Mouse (Mus musculus) heart, postnatal 10 days (tissue): ENCODE measurements around the gene Zfp30. TPM values are rescaled to one million over a fixed set of nuclear protein-coding genes. Genes with fewer than 3 reads are reported as not detected.

ENCODE experiments used
- DNase-seq, 2 experiments: peaks; one replicate each; pipeline ENCODE4 v3.0.0; 2021
- intact Hi-C: fragments of 180-260 bp; cut with DNase I; formaldehyde crosslinking; loops from one replicate; pipeline ENCODE4 v1.15.1; 2025
- total RNA-seq, 2 experiments: library from RNA; stranded (reverse); gene quantifications; 2 replicates each; pipeline ENCODE4 v1.2.3; 2021

Gene Zfp30
- total RNA-seq: 1 to 10 TPM; 7.3 to 7.9 TPM

DNA sequence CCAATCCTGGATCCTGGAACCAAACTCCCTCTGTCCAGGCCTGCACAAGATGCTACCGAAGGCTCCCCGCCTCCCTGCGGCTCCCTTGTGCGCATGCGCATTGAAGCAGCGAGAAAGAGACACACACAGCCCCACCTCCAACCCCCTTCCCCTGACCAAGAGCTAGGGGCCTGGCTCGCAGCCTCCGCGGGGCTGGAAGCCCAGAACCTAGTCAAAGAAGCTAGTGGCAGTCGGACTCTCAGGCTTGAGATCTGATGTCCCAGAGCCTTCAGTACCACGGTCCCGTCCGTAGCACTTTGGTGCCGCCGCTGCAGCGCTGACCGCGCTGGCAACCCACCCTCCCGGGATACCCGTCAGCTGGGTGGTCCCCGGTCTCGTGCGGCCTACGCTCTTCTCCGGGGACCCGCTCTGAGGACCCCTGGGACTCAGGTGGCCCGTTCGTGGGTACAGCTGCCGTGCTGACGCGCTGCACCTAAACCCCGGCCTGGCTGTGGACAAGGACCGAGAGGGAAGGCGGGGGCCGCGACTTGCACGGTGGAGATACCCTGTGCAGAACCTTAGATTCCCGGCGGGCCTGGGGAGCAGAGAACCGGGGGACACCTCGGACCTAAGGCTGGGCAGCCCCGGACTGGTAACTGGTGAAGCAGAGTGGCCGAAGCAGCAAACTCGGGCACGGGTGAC lies at the start of gene Zfp30:
Gene Zfp30, plus strand, starts transcription at position 128 of the 681 bp plus-strand sequence.
- intact Hi-C loops: loop anchor here (5.0 to 10.0 kb wide), 2 partner anchors 33 to 381 kb away; partner anchors contain the start of genes Zfp146 and Zfp790
- DNase-seq: peak; percentile 89 to 90

DNA sequence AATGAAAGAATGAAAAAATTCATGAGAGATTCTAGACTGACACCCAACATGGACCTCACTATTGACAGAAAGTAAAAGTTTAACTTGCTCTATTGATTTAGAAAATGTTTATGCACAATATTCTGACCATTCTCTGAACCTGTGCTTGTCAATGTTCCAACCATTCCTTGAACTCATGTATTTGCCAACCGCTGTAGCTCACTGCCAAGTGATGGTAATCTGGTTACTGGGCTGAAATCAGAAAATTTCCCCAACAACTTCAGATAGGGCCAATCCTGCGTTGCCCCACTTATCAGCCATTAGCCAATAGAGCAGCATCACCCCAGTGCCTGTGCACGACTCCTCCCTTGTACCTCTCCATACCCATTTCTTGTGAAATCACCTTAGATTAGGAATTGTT lies 41.5 kb upstream of the Zfp30 start:
- intact Hi-C loops: no loop called here
- DNase-seq: no peak

DNA sequence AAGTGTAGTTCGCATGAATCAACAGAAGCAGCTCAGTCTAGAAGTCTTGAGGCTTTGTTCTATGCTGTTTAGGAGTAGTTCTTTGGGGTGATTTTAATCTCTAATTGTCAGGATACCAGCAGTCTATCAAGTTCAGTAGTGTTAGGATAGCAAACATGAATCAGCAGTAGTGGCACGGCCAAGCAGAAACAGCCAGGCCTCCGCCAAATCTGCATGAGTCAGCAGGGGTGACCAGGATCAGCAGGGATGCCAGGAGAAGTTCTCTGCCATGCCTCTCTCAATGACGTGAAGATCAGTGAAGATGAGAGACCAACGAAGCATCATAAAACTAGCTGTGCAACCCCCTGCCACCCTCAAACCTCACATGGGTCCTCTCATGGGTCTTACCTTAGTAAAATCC lies 23.3 kb upstream of the Zfp30 start:
- DNase-seq: no peak
- intact Hi-C loops: no loop called here

DNA sequence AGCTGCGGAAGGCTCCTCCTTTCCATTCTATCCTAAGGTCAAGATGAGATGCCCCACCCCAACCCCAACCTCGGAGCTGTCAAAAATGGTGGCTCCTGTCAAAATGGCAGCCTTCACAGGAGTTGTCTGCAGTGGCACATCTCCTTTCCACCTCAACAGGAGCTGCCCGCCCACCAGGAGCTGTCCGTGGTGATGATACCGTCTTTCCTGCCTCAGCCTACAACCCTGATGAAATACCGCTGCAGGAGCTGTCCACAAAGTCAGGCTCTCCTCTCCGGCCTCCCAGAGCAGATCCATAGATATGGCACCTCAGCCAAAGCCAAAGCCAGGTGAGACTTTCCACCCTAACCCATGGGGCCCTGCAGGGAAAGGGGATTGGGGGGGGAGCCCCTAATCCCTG lies 19.1 kb upstream of the Zfp30 start:
- intact Hi-C loops: loop anchor here (5.0 kb wide), 2 partner anchors 88 to 143 kb away; partner anchors contain the start of genes Zfp27, Zfp383 and Zfp940
- DNase-seq: no peak

DNA sequence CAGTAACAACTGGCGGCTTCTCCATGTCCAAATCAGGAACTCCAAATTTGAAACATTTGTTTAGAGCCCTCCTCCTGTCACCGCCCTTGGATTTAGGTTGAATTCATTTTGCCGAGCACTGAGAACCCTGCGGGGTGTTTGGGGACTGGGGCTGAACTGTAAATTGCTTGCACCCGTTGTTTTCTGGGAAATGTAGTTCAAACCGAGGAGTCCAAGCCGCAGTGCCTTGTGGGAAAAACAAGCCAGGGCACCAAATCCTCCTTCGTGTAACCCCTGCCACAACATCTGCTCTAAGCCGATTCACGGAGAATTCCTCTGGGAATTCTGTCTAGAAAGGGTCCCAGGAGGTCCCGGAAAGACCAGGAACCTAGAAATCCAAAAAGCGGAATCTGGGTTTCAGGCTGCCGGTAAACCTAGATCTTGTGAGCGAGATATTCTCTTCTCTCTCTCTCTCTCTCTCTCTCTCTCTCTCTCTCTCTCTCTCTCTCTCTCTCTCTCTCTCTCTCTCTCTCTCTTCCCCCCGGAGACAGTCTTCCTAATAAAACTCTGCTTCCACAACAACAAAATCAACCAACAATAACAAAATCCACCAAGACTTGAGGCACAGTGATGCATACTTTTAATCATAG lies 16.6 kb upstream of the Zfp30 start:
- intact Hi-C loops: loop anchor here (5.0 kb wide), 2 partner anchors 85 to 140 kb away; partner anchors contain the start of genes Zfp27, Zfp383 and Zfp940
- DNase-seq: peak; percentile 92 to 93

DNA sequence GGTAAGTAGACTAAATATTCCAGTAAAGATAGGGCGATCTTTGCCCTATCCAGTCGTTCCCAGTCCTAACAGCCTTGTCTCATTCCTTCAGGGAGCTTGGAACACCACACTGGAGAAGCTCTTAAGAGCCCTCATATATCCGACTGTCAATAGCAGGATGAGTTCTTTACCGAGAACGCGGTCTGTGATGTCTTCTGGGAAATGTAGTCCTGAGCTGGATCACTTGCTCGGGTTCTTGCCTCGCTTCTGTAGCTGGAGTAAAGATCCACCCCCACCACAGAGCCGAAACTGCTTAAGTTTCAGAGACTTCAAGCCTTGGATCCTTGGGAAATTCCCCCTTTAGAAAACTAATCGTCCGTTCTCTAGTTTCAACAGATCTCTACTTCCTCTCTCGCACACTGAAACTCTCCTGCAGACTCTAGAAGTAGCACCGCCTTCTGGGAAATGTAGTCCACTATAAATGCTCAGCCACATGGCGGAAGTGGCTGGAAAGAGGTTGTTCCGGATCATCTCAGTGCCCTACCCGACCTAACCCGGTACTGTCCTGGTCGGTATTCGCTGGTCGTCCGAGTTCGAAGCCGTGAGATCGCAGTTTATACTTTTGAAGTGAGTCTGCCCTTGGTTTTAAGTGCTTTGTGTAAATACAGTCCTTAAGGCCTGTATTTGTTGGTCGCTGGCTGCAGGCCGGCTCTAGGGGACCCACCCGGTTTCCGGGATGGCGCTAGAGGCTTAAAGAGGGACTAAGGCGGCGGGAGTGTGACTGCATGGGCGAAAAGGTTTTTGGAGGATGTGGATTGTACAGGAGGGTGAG lies 15.5 kb upstream of the Zfp30 start, which contains the start of gene Zfp84:
Gene Zfp84, plus strand, starts transcription at position 463 of the 811 bp plus-strand sequence.
- peak; percentile 94 to 95 for DNase-seq
- intact Hi-C loops: loop anchor here (2.0 to 5.0 kb wide), 3 partner anchors 51 to 139 kb away; partner anchors contain the start of genes Zfp27, Zfp383 and Zfp940

DNA sequence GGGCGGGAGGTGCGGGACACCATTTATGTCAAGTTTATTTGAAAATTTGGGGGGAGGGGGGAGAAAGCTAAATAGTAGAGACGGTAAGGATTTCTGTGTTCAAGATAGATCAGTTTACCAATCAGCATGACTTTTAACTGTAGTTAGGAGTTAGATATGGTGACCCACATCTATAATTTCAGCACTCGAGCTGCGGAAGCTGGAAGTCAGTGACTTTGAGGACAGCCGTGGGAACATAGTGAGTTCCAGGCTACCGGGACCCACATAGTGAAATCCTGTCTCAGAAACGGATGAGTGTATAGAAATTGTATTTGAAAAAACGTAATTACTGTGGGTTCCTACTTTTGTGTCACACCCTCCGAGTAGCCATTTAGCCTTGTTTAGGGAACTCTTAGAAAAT lies 14.8 kb upstream of the Zfp30 start:
- intact Hi-C loops: loop anchor here (2.0 to 5.0 kb wide), 3 partner anchors 50 to 138 kb away; partner anchors contain the start of genes Zfp27, Zfp383 and Zfp940
- no peak for DNase-seq

DNA sequence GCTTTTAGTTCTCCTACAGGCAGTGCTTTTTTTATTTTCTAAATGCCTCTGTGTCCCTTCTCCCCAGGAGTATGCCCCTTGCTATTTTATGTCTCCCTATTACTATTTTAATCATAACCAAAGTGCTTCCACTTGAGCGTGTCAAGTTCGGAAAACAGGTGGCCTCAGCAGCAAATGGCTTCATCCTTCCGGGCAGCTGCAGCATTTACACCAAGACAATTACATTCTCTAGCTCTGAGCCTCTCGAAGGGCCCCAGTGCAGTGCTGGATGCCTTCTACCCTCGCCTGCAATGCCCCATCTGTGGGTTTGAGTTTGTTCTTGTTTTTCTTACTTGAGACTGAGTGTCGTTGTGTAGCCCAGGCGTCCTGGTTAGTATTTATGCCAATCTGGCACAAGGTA lies 10.3 kb upstream of the Zfp30 start:
- no peak for DNase-seq
- intact Hi-C loops: no loop called here

DNA sequence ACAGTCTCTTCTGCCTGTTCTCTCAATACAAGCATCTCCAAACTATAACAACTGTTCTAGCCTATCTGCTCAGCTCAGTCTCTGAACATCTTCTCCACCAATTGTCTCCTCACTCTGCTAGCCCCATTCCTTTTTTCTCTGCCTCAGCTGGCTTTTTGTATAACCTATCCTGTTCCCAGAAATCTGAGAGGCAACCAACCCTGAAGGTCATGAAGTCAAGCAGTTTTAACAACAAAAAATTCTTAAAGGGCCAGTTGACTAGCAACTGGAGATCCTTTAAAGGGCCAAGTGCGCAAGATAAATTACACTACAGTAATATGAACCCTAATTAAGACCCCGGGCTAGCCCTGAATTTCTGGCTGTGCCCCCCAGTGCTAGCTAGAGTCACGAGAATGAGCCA lies 9.4 kb upstream of the Zfp30 start:
- DNase-seq: no peak
- intact Hi-C loops: no loop called here

DNA sequence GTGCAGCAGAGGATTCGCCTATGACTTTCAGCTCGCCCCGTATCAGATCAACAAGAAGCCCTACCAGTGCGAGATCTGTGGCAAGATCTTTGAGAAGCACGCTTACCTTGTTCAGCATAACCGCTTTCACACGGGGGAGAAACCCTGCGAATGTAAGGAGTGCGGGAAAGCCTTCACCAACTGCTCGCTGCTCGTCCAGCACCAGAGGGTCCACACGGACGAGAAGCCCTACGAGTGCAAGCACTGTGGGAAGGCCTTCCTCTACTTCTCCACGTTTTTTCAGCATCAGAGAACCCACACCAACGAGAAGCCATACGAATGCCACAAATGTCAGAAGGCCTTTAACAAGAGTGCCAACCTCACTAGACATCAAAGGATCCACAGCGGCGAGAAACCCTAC lies 7.2 kb upstream of the Zfp30 start:
- intact Hi-C loops: no loop called here
- DNase-seq: no peak

DNA sequence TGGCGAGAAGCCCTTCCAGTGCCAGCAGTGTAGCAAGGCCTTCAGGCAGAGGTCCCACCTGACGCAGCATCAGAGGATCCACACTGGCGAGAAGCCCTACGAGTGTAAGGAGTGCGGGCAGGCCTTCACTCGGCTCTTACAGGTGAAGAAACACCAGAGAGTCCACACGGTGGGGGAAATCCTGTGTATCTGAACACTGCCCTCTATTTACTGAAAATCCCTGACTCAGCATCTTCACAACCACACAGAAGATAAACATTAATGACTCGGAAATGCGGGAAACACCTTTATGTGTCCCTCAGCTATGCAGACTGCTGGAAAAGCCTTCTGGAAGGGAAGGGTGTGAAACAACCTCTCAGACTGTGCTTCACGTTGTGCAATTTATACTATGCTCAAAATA lies 6.4 kb upstream of the Zfp30 start:
- intact Hi-C loops: no loop called here

DNA sequence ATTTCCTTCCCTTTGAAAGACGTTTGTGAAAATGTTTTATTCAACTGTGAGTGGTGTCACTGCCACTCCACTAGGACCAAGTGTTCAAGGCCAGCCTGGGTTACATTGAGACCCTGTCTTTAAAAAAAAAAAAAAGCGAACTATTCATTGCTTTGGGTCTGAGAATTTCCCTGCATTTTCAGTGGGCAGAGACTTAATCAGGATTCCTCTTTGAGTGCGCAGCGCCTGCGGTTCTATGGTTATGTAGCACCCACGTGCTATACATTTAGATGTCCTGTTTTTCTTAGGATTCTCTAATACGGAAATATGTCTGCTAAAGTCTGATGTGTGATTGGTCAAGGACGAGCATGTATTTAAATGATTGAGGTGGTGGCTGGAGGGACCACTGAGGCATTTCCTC lies 1.2 kb downstream of the Zfp30 start:
- no peak for DNase-seq
- intact Hi-C loops: loop anchor here (10.0 kb wide), 1 partner anchor 380 kb away; the partner anchor contains the start of gene Zfp146

More for the DNA sequence above, 6.4 kb upstream of the Zfp30 start:
- no peak for DNase-seq

DNA sequence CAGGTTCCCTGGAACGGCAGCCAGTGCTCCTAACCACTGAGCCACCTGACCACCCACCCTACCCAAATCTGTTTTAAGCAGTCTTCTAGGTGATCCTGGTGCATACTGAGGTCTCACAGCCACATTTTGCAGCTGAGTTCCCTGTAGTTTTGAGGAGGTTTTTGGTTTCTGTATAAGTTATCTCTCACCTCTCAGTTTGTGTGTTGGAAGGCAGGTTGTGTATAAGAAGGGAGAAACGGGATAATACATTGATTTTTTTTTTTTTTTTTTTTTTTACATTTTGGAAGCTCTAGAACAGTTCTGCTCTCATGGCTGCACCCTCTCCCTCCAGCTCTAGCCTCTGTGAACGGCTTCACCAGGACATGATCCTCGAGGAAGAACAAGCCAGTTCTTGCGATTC lies 2.1 kb downstream of the Zfp30 start:
- no peak for DNase-seq
- intact Hi-C loops: loop anchor here (10.0 kb wide), 1 partner anchor 379 kb away; the partner anchor contains the start of gene Zfp146

DNA sequence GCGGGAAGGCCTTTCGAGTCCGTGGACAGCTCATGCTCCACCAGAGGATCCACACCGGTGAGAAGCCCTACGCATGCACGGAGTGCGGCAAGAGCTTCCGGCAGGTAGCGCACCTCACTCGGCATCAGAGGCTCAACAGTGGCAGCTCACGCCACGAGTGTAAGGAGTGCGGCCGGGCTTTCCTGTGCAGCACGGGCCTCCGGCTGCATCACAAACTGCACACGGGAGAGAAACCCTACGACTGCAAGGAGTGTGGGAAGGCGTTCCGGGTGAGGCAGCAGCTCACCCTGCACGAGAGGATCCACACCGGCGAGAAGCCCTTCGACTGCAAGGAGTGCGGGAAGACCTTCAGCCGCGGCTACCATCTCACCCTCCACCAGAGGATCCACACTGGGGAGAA lies 9.1 kb downstream of the Zfp30 start:
- DNase-seq: no peak
- intact Hi-C loops: no loop called here

DNA sequence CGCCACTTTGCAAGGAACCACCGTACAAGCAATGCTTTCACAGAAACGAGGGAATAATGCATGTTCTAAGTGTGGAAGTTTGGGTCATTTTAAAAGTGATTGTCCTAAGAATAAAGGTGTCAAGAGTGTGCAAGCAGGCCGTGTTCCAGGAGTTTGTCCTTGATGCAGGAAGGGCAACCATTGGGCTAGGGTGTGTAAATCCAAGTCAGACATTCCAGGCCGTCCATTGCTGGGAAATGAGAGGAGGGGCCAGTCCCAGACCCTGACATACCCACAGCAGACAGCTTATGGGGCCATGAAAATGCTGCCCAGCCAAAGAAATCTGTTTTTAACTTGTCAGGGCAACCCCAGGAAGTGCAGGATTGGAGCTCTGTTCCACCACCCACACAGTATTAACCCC lies 23.2 kb downstream of the Zfp30 start:
- DNase-seq: no peak
- intact Hi-C loops: no loop called here

DNA sequence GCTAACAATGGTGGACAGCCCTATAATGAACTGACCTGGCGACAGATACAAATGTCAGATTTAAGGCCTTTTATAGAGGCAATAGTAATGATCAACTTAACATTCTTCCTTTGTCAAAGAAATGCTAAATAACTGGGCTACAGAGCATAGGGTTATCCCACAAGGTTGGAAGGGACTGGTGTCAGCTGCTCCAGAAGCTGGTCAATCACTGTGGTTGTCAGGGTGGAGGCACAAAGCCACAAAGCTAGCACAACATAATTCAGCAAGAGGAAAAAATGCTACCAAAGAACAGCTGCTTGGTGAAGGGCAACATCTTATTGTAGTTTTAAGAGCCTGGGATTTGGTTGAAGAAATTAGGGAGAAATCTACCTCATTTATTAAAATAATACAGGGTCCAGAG lies 28.4 kb downstream of the Zfp30 start:
- intact Hi-C loops: no loop called here
- DNase-seq: no peak

DNA sequence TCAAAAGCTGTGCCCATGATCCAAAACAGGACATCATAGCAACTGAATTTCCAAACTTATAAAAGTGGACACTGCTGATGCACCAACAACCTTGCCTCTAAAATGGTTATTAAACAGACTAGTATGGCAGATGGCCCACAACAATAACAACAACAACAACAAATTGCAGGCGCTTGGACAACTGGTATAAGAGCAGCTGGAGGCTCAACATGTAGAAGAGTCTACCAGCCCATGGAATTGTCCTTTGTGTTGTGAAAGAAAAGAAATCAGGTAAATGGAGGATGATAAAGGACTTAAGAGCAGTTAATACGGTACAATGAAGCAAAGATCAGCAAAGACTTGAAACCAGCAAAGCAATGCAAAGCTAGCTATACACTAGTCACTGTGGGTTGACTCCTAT lies 30.6 kb downstream of the Zfp30 start:
- DNase-seq: no peak
- intact Hi-C loops: no loop called here

DNA sequence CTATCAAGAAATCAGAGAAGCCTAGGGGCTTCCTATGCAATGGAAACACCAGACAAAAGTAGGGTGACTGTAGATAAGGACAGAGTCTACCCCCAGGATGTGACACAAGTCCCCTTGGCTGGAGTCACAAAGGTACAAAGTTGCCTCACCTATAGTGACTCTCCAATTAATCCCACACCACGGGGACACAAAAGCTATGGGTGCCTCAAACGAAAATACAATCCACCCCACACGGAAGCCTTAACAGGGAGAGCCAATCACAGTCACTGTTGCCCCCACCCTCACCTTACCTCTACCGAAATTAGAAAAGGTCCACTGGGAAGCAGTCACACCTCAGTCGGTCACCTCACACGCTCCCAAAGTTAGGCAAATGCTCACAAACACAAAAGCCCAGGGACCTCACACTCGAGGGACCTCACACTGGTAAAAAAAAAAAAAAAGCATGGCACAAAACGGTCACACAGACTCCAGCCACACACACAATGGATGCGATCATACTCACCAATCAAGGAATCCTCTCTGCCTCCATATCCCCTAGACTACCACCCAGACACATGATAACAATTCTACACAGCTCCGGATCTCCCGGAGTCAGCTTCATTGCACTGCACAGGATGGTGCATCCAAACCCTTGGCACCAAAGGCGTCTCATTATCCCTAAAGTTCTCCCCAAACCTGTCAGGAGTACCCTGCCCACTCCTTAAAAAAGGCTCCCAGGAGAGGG lies 31.4 kb downstream of the Zfp30 start:
- DNase-seq: no peak
- intact Hi-C loops: loop anchor here (5.0 kb wide), 1 partner anchor 33 kb away; the partner anchor contains the start of gene Zfp30

DNA sequence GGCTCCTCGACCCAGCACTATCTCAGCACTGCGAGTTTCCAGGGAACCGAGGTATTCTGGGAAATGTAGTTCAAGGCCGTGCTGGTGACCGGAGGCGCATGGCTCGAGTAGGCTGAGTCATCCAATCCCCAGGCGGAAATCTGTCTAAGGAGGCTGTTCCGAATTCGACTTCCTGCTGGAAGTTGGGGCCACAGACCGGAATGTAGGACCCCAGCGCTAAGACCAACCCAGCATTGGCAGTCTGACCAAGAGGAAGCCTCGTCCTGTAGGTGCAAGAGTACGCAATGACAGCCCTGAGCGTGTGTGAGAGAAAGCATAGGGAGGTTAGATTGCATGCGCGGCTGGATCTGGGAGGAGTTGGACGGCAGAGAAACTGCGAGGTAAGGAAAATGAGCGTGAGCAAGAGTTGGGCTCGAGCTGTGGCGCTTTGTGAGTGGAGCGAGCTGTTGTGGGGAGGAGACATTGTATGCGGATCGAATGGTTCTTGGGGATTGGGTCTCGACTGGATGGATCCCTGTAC lies 32.2 kb downstream of the Zfp30 start, which contains the start of gene Zfp790:
Gene Zfp790, plus strand, starts transcription at position 205 of the 520 bp plus-strand sequence.
- intact Hi-C loops: loop anchor here (5.0 kb wide), 1 partner anchor 34 kb away; the partner anchor contains the start of gene Zfp30

More for the DNA sequence above, 32.2 kb downstream of the Zfp30 start, which contains the start of gene Zfp790:
- DNase-seq: peak; percentile 93
